Mouse (Mus musculus) midbrain, postnatal 0 days (tissue): Measurements from ENCODE around the gene Krtcap2. TPM values are rescaled to one million over a fixed set of nuclear protein-coding genes. Genes with fewer than 3 reads are reported as not detected.

Source experiments
- ATAC-seq: fragments of 200-750 bp; cut with Nextera tagmentation; 2 replicates; pipeline ENCODE4 v1.8.0; 2017; ENCODE audit warnings: moderate number of reproducible peaks, mild to moderate bottlenecking, moderate TSS enrichment, moderate library complexity; ENCODE audit not compliant: low FRiP score
- DNase-seq: peaks from one replicate; pipeline ENCODE4 v3.0.0-alpha.2; 2015; ENCODE audit warnings: low spot score
- H3K27ac ChIP-seq: fragments of 300-500 bp; sonication (generic); 2 replicates; pipeline ENCODE4 v1.5.1; 2014; ENCODE audit warnings: low read depth, mild to moderate bottlenecking, low read length, mixed read lengths
- H3K27me3 ChIP-seq: fragments of 300-500 bp; sonication (generic); 2 replicates; pipeline ENCODE4 v1.6.1; 2014; ENCODE audit warnings: low read length, control low read depth, mixed read lengths; ENCODE audit not compliant: insufficient read depth
- H3K36me3 ChIP-seq: fragments of 300-500 bp; sonication (generic); 2 replicates; pipeline ENCODE4 v1.6.1; 2014; ENCODE audit warnings: low read length, control low read depth, mixed read lengths; ENCODE audit not compliant: insufficient read depth
- H3K4me1 ChIP-seq: fragments of 300-500 bp; sonication (generic); 2 replicates; pipeline ENCODE4 v1.6.1; 2014; ENCODE audit warnings: mild to moderate bottlenecking, control low read depth, antibody characterized with exemption, low read length, mixed read lengths; ENCODE audit not compliant: insufficient read depth
- H3K4me2 ChIP-seq: fragments of 300-500 bp; sonication (generic); 2 replicates; pipeline ENCODE4 v1.6.1; 2014; ENCODE audit warnings: low read depth, mild to moderate bottlenecking, low read length, mixed read lengths; ENCODE audit not compliant: poor library complexity, severe bottlenecking
- H3K4me3 ChIP-seq: fragments of 300-500 bp; sonication (generic); 2 replicates; pipeline ENCODE4 v1.5.1; 2014; ENCODE audit warnings: low read depth, mild to moderate bottlenecking, low read length, moderate library complexity
- H3K9ac ChIP-seq: fragments of 300-500 bp; sonication (generic); replicated peaks from 2 replicates; pipeline ENCODE4 v1.6.1; 2014; ENCODE audit warnings: mild to moderate bottlenecking, low read length, moderate library complexity, mixed read lengths; ENCODE audit not compliant: poor library complexity, severe bottlenecking
- H3K9me3 ChIP-seq: fragments of 300-500 bp; sonication (generic); 2 replicates; pipeline ENCODE4 v1.6.1; 2016; ENCODE audit warnings: low read length, control low read depth
- CTCF ChIP-seq: IDR thresholded peaks from 2 replicates; pipeline ENCODE4 v1.5.1; 2016; ENCODE audit warnings: antibody characterized with exemption, mild to moderate bottlenecking
- WGBS: fragments of 180-500 bp; shearing (Covaris S2); extraction: QIAGEN DNeasy Blood & Tissue Kit; methylation state at CpG from one replicate; pipeline ENCODE4 v1.1.7; 2014; 5-methylcytosine and 5-hydroxymethylcytosine counted together
- polyA plus RNA-seq: library from polyadenylated mRNA; unstranded; fragments of >200 nt; fragmentation: Nextera tagmentation; extraction: Ambion mirVana; gene quantifications from 2 replicates; pipeline ENCODE4 v1.2.1, GENCODE M21; 2015
- total RNA-seq: library from RNA; depleted of rRNA; stranded (reverse); fragments of >200 nt; gene quantifications from 2 replicates; pipeline ENCODE4 v1.2.3, GENCODE M21; 2014

Gene Krtcap2
- total and polyA plus RNA-seq, 2 experiments from 2014 or later, result 93.9 to 219 TPM

GRCm38 (mm10) chr3:89226361-89226760 lies 19.4 kb upstream of the Krtcap2 start:
- H3K36me3 ChIP-seq, result no peaks in the 10 kb centered on the region
- ATAC-seq, result no peak
- 8% methylated on average over 11 of the region's 11 CpGs for whole genome bisulfite sequencing
- no peak for TF ChIP-seq CTCF
- H3K9ac ChIP-seq, result peak overlapping the region; percentile 55; the same call in 1 of the 2 replicates
- H3K9me3 ChIP-seq, result no peaks in the 10 kb centered on the region
- H3K27ac ChIP-seq, result peak overlapping the region; percentile 80
- peak overlapping the region; percentile 41 for H3K4me3 ChIP-seq
- H3K4me2 ChIP-seq, result peak overlapping the region; percentile 85
- H3K27me3 ChIP-seq, result no peaks in the 10 kb centered on the region
- DNase-seq, result no peak
- peaks cover 26% of the 10 kb centered on the region; the same call in 1 of the 2 replicates for H3K4me1 ChIP-seq

- no peaks in the 10 kb centered on the region for H3K36me3 ChIP-seq
- H3K4me1 ChIP-seq, result peaks cover 26% of the 10 kb centered on the region; the same call in 1 of the 2 replicates
- H3K9me3 ChIP-seq, result no peaks in the 10 kb centered on the region
- H3K4me2 ChIP-seq, result peak within 1 kb of the TSS; percentile 85
- peak within 1 kb of the TSS; percentile 55 for H3K9ac ChIP-seq
- 5% methylated on average over 19 of the region's 21 CpGs for WGBS
- H3K27me3 ChIP-seq, result no peaks in the 10 kb centered on the region
- H3K4me3 ChIP-seq, result peak within 1 kb of the TSS; percentile 41
- DNase-seq, result no peak
- H3K27ac ChIP-seq, result peak within 1 kb of the TSS; percentile 80
- 0 out of 2 replicates have a peak, but pooled peaks have one; percentile 2 for ATAC-seq
- TF ChIP-seq CTCF, result no peak
Observed at GRCm38 (mm10) chr3:89226900-89227299, 18.9 kb upstream of the Krtcap2 start, which contains the start of gene Mtx1. Gene Mtx1, minus strand, starts transcription at chr3:89227088.

- peak overlapping the region; percentile 41 for H3K4me3 ChIP-seq
- DNase-seq, result peak; percentile 97
- TF ChIP-seq CTCF, result no peak
- no peaks in the 10 kb centered on the region for H3K27me3 ChIP-seq
- 1% methylated on average over 41 of the region's 41 CpGs for WGBS
- H3K4me2 ChIP-seq, result peak overlapping the region; percentile 85
- no peaks in the 10 kb centered on the region for H3K36me3 ChIP-seq
- peak; percentile 77 for ATAC-seq
- H3K9me3 ChIP-seq, result no peaks in the 10 kb centered on the region
- H3K4me1 ChIP-seq, result peaks cover 26% of the 10 kb centered on the region; the same call in 1 of the 2 replicates
- H3K9ac ChIP-seq, result peak overlapping the region; percentile 55
- peak overlapping the region; percentile 80 for H3K27ac ChIP-seq
Observed at GRCm38 (mm10) chr3:89227307-89228179, 18.2 kb upstream of the Krtcap2 start.

GRCm38 (mm10) chr3:89228180-89228549 lies 17.6 kb upstream of the Krtcap2 start:
- TF ChIP-seq CTCF, result peak; percentile 97
- 0 out of 2 replicates have a peak overlapping the region, but pooled peaks have one; percentile 8 for H3K9ac ChIP-seq
- peak overlapping the region; percentile 85 for H3K4me2 ChIP-seq
- H3K27ac ChIP-seq, result no peak overlapping the region
- H3K27me3 ChIP-seq, result no peaks in the 10 kb centered on the region
- DNase-seq (peak; percentile 85), ATAC-seq (0 out of 2 replicates have a peak, but pooled peaks have one; percentile 34)
- no peaks in the 10 kb centered on the region for H3K9me3 ChIP-seq
- peak overlapping the region; percentile 41 for H3K4me3 ChIP-seq
- peaks cover 6% of the 10 kb centered on the region for H3K36me3 ChIP-seq
- WGBS, result 0% methylated on average over 20 of the region's 20 CpGs
- H3K4me1 ChIP-seq, result peaks cover 26% of the 10 kb centered on the region; the same call in 1 of the 2 replicates

GRCm38 (mm10) chr3:89228836-89229235 lies 16.9 kb upstream of the Krtcap2 start, which contains the start of gene Muc1:
Gene Muc1, plus strand, starts transcription at chr3:89229057.
- Histone ChIP-seq H3K4me3 (peak within 1 kb of the TSS; percentile 41), H3K27me3 (no peaks in the 10 kb centered on the region), H3K36me3 (peaks cover 13% of the 10 kb centered on the region), H3K27ac (peak within 1 kb of the TSS; percentile 80), H3K4me2 (peak within 1 kb of the TSS; percentile 85), H3K4me1 (peaks cover 26% of the 10 kb centered on the region; the same call in 1 of the 2 replicates), H3K9ac (0 out of 2 replicates have a peak within 1 kb of the TSS, but pooled peaks have one; percentile 8), H3K9me3 (no peaks in the 10 kb centered on the region)
- 39% methylated on average over 10 of the region's 10 CpGs for WGBS
- TF ChIP-seq CTCF, result no peak
- ATAC-seq (no peak), DNase-seq (no peak)

GRCm38 (mm10) chr3:89229276-89229675 lies 16.5 kb upstream of the Krtcap2 start:
- TF ChIP-seq CTCF, result no peak
- Histone ChIP-seq H3K27ac (no peak overlapping the region), H3K27me3 (no peaks in the 10 kb centered on the region), H3K36me3 (peaks cover 17% of the 10 kb centered on the region), H3K4me3 (no peak overlapping the region), H3K4me2 (peak overlapping the region; percentile 85; the same call in 1 of the 2 replicates), H3K9ac (no peak overlapping the region), H3K9me3 (no peaks in the 10 kb centered on the region), H3K4me1 (peaks cover 22% of the 10 kb centered on the region; the same call in 1 of the 2 replicates)
- no peak for ATAC-seq
- WGBS, result 72% methylated on average over 4 of the region's 4 CpGs
- DNase-seq, result no peak
